Mouse (Mus musculus): Measurements from ENCODE around the gene Stard5. TPM values are rescaled to one million over a fixed set of nuclear protein-coding genes. Genes with fewer than 3 reads are reported as not detected.

Stard5 gene
- total RNA-seq, 2 experiments from 2014 or later: 17.4 to 17.9 TPM

DNA sequence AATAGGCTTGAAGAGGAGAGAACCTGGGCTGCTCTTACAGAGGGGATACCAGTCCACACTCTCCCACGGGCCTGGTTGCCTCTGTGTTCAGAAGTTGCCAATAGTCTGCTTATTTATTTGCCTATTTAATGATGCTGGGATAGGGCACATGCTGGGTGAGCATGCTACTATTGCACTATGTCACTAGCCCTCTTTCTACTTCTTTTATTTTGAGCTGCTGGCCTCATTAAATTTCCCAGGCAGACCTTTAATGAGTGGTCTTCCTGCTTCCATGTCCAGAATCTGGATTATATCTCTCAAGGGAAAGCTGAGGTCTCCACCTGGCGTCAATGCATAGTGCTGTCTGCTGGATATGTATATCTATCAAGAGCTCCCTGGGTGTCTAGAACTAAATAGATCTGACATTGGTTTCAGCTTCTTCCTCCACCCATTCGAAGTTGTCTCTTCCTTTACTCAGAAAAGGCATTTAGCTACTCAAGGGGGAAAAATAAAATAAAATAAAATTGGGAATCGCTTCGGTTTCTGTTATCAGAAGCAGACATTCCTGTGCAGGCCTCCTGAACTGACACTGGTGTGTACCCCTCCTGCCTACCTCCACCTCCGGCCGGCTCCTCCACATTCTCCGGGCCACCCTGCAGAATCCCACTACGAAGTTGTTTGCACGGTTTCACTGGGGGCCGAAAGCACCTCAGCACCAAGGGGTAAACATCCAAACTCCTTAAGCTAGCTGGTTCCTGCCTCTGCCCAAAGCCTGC, 509 bp upstream of the Stard5 start:
- DNase-seq: no peak
- intact Hi-C loops (cut with DNase I): loop anchor here (2.0 kb wide), 1 partner anchor 62 kb away; no protein-coding TSS in a partner anchor

DNA sequence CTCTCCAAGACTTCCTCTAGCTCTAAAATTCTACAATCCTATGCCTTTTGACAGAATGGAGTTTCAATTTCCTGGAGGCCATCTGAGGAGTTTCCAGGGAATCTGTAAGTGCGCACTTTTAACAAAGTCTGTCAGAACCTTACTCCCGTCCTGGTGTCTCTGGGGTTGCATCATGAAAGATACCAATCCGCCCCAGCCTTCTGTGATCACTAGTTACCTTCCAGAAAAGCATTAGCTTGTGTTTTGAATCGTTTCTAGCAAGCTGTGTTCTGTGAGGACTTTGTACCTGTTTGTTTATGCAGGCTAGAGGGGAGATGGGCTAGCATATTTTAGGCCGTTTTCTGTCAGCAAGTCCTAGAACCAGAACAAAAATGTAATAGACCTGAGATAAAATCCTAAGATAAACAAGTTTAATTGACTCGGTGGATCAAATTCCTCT, 942 bp downstream of the Stard5 start:
- intact Hi-C loops (cut with DNase I): loop anchor here (2.0 kb wide), 1 partner anchor 22 kb away; no protein-coding TSS in a partner anchor
- DNase-seq: no peak

DNA sequence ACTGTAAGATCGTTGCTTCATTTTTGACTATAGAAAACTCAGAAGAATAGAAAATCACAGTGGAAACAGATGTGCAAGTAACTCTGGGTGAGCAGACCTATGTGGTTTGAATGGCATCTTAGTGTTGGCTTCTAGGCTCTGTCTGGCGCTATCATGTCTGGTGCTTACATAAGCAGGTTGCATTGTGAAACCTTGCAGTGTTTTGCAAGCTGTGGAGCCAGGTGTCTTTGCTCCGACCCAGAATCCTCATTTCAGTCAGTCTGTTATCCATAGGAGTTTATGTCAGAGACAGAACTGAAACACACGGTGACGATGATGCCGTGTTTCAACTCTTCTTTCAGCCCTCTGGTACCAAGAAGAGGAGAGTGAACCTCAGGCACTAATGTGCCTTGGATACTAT, 2.1 kb downstream of the Stard5 start:
- intact Hi-C loops (cut with DNase I): loop anchor here (2.0 kb wide), 1 partner anchor 21 kb away; no protein-coding TSS in a partner anchor
- no peak for DNase-seq

DNA sequence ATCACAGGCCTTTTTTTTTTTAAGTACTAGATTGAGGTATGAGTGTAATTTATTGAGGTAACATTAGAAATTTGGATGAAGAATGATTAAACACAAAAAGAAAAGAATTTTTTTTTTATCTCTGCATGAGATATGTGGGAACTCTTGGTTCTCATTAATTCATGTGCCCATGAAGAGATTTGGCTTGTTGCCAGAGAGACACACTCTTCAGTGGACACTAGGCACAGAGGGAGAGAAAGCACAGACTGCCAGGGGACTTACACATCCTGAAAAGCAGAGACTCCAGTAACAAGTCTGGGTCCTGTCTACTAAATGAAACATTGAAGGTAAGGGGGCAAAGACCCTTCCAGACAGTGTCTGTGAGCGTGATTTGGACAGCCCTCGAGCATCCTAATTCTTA, 4.0 kb downstream of the Stard5 start:
- no peak for DNase-seq
- intact Hi-C loops (cut with DNase I): no loop called here

DNA sequence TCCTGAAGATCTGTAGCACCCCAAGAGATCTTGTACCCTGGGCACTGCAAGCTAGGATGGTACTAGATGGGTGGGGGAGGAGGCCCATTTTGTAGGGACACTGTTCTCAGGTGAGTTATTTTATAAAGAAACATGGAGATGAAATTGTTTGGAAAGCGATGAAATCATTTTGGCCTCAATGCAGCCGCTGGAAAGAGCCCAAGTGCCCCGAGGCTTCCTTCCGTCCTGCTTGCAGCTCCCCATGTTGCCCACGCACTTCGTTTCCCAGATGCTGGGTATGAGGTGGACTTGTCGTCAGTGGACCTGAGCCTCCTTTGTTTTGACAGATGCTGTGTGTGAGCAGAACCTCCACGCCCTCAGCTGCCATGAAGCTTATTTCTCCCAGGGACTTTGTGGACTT, 4.7 kb downstream of the Stard5 start:
- intact Hi-C loops (cut with DNase I): no loop called here
- DNase-seq: no peak

DNA sequence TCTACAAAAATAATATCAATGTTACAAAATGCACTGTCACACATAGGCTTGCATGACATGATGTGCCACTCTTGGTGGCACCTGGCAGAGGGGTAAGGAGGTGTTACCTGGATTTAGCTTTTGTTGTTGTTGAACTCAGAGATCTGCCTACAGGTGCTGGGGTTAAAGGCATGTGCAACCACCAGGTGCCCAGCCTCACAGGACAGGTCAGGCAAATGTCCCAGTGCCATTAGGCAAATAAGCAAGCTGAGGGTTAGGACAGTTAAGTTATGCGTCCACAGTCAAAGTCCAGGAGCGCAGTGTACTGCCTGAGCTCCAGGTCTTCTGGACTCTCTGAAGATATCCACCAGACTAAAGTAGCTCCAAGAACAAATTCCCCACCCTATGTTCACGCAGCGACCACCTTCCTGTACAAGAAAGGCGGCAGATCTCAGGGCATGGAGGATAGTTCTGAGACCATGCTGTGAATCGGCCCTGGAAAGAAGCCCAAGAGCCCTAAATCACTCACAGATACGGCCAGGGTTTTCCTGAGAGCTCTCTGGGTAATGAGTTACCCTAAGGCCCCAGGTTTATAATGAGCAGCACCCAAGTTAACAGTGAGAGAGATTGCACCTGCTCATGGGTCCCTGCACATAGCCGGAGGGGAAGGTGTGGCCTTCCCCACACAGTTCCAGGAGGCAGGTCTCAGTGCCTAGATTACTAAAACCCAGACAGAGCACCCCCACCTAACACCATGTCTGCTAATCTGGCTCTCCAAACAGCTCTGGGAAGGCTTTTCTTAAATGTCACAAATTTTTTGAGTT, 6.2 kb downstream of the Stard5 start:
- no peak for DNase-seq
- intact Hi-C loops (cut with DNase I): no loop called here

DNA sequence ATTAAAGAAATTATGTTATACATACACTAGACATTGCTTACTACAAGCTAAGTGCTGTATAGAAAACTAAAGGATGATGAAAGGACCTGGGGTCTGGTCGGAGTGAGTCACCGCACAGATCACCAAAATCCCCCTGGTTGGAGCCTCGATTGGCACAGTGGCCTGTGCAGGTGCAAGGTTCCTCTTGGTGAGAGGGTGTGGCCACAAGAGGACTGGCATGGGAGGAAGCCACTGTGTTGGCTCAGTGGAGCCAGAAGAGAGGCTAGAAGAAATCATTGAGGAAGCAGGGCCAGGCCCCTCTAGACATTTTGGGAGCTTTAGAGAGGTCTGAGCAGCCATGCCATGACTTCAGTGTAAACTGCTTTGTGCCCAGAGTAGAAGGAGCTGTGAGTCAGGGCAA, 7.3 kb downstream of the Stard5 start:
- no peak for DNase-seq
- intact Hi-C loops (cut with DNase I): no loop called here

DNA sequence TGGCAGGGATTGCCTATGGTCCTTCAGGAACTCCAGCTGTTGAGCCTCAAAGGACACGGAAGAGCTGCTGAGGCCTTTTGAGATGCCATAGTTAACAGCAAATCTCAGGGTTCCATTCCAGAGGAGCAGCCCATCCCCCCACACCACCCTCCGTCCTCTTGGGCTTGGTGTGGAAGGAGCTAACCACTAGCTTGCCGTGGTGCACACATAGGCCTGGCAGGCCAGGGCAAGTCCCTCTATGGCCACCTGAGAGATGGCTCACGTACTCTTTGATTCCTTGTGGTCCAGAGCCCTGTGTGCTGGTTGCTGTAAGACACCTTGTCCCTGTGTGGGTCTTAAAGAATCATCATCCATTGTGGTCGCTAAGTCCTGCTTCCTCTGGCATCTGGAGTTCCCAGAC, 8.8 kb downstream of the Stard5 start:
- no peak for DNase-seq
- intact Hi-C loops (cut with DNase I): no loop called here

DNA sequence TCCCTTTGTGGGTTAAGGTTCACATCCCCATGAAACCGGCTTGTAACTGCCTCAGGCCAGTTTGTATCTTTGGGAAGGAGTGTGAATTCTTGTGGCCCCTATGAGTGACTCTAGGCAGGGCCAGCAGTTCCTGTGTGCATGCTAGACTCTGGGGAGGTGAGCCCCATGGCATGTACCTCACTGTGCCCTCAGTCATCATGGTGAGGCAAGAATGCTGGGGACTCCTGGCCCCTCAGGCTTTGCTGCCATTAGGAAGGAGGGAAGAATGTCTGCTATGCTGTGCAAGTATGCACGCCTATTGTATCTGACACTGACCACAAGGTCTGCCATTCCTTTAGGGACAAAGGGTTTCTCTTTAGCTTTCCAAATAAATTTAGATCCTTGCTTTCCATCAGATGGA, 9.4 kb downstream of the Stard5 start:
- DNase-seq: no peak
- intact Hi-C loops (cut with DNase I): no loop called here

DNA sequence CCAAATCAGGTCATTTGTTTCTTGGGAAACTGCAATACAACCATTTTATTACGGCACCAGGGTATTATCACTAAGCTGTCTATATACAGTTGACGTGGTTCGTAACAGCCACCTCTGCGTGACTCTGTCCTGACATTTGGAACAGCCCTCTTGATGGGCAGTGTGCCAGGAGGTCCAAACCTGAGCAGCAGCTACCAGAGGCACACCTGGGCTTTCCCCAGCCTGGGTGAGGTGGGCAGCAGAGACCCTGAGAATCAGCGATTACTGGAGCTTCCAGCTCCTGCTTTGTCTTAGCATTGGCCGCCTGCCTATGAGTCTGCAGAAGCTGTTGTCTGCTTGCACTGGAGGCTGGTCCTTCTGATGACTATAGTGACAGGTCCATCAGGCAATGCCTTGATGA, 11.8 kb downstream of the Stard5 start:
- DNase-seq: no peak
- intact Hi-C loops (cut with DNase I): no loop called here

DNA sequence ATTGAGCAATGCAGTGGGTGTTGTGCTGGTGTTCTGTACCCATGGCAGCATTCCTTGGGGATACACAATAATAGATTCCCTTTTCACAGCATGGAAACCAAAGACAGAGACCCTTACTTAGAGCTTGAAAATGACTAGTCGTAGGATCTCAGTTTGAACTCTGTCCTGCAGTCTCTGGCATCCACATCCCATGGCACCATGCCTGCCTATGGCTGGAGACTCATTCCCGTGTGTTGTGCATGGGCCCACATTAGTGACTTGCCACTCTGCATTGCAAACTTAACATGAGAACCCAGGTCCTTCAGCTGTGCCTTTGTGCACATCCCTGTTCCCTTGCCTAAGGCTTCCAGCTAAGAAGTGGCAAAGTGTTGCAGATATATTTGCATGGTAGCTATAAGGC, 13.0 kb downstream of the Stard5 start:
- intact Hi-C loops (cut with DNase I): no loop called here
- DNase-seq: no peak

DNA sequence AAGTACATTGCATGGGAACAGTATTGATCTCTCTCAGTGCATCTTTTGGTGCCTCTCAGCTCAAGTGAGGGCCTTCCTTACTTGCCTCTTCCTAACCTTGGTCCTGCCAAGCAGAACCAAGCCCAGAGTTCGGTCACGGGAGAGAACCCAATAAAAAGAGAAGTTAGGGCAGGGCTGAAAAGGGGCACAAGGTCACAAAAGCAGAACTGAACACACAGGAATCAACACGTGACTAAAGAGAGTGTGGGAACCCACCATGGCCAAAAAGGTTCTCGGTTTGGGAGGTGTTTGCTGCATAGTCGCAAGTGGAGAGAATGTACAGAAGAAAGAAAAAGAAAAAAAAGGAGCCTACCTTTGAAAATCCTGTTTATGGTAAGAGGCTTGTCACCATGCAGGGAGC, 13.7 kb downstream of the Stard5 start:
- no peak for DNase-seq
- intact Hi-C loops (cut with DNase I): no loop called here

DNA sequence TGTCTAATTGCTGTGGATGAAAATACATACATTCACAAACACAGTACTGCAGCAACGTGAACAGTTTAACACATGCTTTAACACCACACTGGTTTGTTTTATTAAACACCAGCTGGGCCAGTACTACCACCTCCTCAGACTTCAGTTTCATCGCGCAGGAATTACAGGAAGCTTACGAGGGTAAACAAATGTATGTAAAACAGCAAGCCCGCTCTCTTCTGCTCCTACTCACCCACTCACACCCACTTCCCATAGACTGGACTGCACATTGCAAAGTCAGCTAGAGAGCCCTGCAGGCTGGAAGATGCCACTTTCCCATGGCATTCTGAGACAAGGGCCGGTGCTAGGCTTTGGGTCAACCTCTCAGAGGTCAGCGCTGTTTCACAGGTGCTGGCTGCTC, 17.0 kb downstream of the Stard5 start:
- no peak for DNase-seq
- intact Hi-C loops (cut with DNase I): no loop called here

DNA sequence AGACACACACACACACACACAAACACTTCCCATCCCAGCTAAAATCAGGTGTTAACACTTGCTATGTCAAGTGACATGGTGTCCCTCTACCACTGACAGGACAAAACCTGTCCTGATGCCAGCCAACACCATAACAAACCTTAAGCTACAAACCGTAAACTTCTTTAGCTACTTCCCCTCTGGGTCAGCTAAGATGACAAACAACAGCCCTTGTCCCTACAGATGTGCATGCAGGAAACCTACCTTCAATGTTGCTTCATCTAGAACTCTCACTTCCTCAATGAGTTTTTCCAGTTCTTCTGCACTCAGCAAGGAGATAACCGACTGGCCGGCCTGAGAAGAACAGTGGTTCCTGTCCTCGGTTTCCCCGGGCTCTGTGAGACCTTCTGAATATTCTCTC, 18.9 kb downstream of the Stard5 start:
- DNase-seq: no peak
- intact Hi-C loops (cut with DNase I): no loop called here

DNA sequence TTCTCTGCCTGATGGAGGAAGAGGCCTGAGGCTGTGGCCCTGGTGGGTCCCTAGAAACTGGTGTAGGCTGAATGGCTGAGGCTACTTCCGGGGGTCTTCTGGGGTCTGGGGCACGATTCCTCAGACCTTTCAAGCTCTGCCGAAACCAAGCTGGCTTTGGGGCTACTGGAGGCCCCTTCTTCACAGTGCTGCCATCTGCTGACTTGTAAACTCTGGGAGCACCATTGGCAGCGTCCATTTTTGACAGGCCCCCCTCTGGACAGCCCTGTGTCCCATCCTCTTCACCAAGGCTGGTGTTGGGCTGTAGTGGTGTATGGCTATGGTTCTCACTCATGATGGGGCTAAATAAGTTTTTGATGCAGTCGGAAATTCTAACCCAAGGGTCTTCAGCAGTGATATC, 20.7 kb downstream of the Stard5 start:
- intact Hi-C loops (cut with DNase I): no loop called here
- DNase-seq: no peak

DNA sequence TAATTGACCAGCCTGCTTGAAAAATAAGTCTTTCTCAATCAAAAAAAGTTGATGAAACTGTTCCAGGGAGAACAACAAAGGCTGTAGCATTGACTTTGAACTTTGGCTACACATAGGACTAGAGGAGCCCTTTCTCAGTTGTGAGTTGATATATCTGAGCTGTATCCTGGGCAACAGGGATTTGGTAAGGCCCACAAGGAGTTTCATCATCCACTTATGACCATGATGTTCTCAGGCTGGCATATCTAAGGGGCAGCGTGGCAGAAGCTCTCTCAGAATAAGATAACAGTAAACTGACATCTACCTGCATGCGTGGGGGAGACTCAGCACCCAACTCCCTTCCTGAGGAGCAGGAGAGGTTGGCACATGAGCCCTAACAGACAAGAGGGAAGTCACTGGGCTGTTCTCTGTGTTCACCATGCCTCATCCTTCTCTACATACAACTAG, 21.9 kb downstream of the Stard5 start:
- intact Hi-C loops (cut with DNase I): loop anchor here (2.0 kb wide), 1 partner anchor 21 kb away; no protein-coding TSS in a partner anchor
- no peak for DNase-seq

DNA sequence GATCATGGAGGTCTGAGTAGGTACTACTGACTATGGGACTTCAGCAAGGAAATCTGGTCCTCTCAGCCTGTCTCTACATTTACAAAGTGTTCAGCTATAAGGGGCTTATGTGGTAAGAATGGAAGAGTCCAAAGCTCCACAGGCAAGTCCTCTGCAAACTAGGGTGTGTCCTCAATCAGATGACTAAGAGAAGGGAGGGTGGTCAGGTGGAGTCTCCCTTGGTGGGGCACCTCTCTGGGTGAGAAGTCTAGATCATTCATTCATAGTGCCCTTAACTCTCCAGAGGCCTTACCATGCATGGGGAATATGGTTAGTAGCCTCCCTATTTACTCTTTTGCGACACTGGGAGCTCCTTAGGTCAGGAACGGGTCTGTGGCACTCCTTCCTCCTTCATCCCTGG, 22.4 kb downstream of the Stard5 start:
- intact Hi-C loops (cut with DNase I): loop anchor here (2.0 kb wide), 1 partner anchor 21 kb away; no protein-coding TSS in a partner anchor
- no peak for DNase-seq

DNA sequence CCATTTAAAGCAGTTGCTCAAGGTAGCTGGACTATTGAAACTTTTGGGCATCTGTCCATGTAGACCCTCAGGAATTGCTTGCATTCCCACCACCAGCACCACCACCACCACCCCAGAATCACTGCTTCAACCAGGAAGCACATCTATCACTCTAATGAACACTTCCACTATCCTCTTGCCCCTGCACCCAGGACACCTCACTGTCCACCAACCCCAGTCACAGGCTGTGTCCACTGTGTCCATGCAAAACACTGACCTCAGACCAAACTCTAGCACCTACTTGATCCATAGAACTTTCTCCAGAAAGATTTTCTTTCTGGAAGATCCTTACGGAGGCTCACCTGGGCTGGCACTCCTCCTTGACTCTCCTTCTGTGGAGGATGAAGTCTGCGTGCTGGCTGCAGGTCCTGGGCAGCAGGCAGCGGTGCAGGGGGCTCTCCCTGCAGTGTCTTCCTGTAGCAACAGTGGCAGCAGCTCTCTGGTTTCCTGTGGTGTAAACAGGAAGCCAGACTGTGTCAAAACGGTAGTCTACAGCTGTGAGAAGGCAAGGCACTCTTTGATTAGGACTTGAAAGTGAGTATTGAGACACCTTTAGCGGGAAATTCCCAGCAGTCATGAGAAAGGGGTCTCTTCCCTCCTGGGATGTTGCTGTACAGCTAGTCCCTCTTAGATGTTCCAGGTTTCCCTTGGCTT, 23.3 kb downstream of the Stard5 start:
- intact Hi-C loops (cut with DNase I): loop anchor here (2.0 kb wide), 1 partner anchor 22 kb away; no protein-coding TSS in a partner anchor
- peak; percentile 40 to 45 for DNase-seq

DNA sequence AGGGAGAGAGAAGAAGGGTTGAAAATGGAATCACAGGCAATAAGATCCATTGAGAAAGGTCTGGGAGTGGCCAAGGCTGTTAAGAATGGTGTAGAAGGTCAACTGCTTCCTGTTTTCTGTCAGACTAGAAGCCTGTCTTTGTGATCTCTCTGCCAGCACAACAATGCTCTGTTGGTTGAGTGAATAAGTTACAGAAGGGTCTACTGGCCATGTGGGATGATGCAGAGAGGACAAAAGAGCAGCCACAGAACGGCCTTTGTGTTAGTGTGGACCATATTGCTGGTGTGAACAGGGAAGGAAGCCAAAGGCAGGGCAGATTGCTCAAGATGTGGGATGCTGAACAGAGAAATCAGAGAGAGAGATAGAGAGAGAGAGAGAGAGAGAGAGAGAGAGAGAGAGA, 27.0 kb downstream of the Stard5 start:
- DNase-seq: no peak
- intact Hi-C loops (cut with DNase I): no loop called here

DNA sequence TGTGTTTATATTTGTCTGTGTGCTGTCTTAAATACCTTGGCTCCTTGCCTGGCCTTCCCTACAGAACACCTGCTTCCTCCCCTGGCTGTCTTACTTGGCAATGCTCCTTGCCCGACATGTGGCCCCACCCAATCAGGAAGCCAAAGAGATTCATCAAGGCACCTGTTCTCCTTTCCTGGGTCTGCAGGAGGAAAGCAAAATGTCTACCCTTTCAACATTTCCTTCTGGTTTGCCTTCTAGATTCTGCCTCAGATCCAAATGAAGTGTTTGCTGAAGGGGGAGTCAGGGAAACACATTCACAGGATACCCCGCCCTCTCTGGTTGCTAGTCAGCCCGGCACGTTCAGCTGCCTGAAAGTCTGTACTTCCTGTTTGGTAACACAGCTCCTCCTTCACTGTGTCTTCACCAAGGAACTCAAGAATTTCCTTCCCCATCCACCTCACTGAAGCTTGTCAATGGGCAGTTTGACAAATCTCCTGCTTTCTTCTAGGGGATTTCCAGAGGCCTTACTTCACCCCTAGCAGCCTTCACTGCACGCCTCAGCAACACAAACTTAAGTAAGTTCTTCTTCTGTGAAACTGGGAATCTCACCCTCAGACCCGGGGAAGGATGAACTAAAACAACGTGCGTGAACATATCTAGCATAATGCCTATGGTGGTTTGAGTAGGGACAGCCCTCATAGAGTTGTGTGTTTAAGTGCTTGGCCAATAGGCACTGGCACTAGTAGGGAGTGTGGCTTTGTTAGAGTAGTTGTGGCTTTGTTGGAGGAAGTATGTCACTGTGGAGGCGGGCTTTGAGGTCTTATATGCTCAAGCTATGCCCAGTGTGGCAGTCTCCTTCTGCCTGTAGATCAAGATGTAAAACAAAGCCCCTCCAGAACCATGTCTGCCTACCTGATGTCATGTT, 27.7 kb downstream of the Stard5 start:
- DNase-seq: peak; percentile 53
- intact Hi-C loops (cut with DNase I): no loop called here
